Mouse (Mus musculus): ENCODE results near the gene Safb. TPM values are rescaled to one million over a fixed set of nuclear protein-coding genes. Genes with fewer than 3 reads are reported as not detected.
"Not testable (repeated sequence)": the region's sequence is repeated elsewhere in the genome, so short reads cannot be mapped to it uniquely, and the experiment has no call there.

Gene Safb
- total RNA-seq, 2 experiments from 2014 or later: 64.3 to 72.3 TPM

DNA sequence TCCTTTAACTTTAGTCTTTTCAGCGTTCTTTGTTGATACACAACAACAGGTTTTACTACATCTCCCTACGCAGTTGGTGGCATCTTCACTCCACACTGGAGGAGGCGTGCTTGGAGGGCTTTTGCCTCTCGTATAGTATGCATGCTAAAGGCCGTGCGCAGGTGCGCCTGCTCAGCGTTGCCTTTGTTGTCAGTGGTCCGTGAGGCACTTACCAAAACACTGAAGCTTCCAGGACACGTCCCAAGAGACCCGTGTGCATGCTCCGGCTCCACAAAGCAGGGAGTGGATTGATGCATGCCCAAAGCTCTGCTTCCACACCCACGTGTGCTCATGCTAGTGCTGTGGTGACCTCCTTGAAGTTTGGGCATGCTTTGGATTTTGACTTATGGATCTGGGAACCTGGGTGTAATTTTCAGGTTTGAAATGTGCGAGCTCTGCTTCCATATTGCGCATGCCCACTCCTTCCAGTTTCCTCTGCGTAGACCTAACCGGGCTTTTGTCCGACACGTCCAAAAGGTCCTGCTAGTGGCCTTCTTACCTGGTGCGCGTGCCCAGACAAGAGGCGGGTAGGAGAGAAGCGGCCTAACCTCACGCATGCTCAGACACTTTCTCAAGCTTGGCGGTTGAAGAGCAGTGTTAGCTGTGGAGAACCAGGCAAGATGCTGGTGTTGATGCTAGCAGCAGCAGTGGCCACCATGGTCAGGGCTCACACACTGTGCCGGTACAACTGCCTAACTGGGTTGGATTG, 43.1 kb downstream of the Safb start, which contains the start of gene Catsperd:
Gene Catsperd, plus strand, starts transcription at position 614 of the 748 bp plus-strand sequence.
- DNase-seq (ENCODE audit: low spot score): no peak
- intact Hi-C loops (cut with DNase I): no loop called here

DNA sequence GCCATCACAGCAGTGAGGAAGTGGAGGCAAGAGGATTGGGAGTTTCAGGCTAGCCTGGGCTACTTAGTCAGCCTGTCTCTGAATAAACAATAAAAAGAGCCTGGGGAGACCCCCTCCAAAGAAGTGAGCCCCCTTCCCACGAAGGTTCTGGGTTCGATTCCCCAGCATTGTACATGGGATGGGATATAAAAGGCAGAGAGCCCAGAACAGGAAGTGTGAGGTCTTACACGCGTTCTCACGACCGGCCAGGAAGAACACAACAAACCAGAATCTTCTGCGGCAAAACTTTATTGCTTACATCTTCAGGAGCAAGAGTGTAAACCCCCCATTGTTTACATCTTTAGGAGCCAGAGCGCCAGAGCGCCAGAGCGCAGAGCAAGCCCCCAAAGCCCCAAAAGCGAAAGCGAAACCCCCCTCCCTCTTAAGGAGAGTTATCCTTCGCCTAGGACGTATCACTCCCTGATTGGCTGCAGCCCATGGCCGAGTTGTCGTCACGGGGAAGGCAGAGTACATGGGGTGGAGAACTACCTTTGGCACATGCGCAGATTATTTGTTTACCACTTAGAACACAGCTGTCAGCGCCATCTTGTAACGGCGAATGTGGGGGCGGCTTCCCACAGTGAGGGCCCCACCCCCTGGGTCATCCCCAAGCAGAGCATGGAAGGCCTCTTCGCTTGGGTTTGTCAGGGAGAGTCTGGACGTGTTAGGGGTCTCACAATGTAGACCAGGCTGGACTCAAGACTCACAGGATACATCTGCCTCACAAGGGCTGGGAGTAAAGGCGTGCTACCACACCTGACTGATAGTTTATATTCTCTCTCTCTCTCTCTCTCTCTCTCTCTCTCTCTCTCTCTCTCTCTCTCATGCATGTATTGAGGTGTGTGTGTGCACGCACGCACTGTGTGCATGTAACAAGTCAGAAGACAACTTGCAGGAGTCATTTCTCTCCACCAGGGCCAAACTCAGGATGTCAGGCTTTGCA, 45.5 kb downstream of the Safb start:
- DNase-seq (ENCODE audit: low spot score); intact Hi-C loops (cut with DNase I): not testable (repeated sequence)

GRCm38 (mm10) chr17:56631807-56632206, 47.2 kb downstream of the Safb start:
- no peak for DNase-seq (ENCODE audit: low spot score)
- intact Hi-C loops (cut with DNase I): no loop called here

GRCm38 (mm10) chr17:56634023-56634422, 49.4 kb downstream of the Safb start:
- DNase-seq (ENCODE audit: low spot score): no peak

GRCm38 (mm10) chr17:56643237-56643636, 58.6 kb downstream of the Safb start:
- no peak for DNase-seq (ENCODE audit: low spot score)
- intact Hi-C loops (cut with DNase I): no loop called here

More at GRCm38 (mm10) chr17:56634023-56634422, 49.4 kb downstream of the Safb start:
- intact Hi-C loops (cut with DNase I): no loop called here

GRCm38 (mm10) chr17:56647546-56647945, 62.9 kb downstream of the Safb start:
- intact Hi-C loops (cut with DNase I): no loop called here
- DNase-seq (ENCODE audit: low spot score): no peak

DNA sequence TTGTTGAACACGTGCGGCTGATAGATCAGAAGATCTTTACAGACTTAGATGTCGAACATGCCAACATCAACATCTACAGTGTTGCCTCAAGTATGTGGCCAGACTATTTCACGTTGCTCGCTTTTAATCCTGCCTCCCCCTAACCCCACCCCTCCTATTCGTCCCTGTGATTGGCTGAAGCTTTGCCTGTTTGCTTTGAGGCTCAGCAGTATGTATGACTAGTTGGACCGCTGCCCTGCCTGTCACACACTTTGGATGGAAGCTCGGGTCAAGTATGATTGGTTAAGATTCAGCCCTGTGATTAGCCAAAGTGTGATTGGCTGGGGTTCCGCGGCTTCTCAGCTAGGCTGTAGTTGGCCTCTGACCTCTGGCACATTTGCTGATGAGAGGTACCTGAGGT, 67.2 kb downstream of the Safb start:
- DNase-seq (ENCODE audit: low spot score): no peak
- intact Hi-C loops (cut with DNase I): no loop called here

GRCm38 (mm10) chr17:56654771-56655170, 70.1 kb downstream of the Safb start:
- DNase-seq (ENCODE audit: low spot score): no peak
- intact Hi-C loops (cut with DNase I): no loop called here

- intact Hi-C loops (cut with DNase I): no loop called here
- no peak for DNase-seq (ENCODE audit: low spot score)
These were observed 70.7 kb downstream of the Safb start for GRCm38 (mm10) chr17:56655311-56655710.

Other genes with a start within 250 kb of the Safb start
- gene Ptprs, start 108.3 kb upstream of the Safb start, total RNA-seq (2021): 10 to 100 TPM; 42.2 to 52.2 TPM
- gene Znrf4, start 72.4 kb upstream of the Safb start, total RNA-seq (2021): not detected
- gene Gm20219, start 30.4 kb upstream of the Safb start, total RNA-seq (2021): under 1 TPM; 0.26 to 0.28 TPM
- gene Safb2, start 240 bp upstream of the Safb start, total RNA-seq (2021): 10 to 100 TPM; 40.4 to 44.0 TPM
- gene 2410015M20Rik, start 24.9 kb downstream of the Safb start, total RNA-seq (2021): 100 to 1,000 TPM; 343 to 364 TPM
- gene Rpl36, start 28.6 kb downstream of the Safb start, total RNA-seq (2021): 100 to 1,000 TPM; 692 to 724 TPM
- 100 to 1,000 TPM; 107 to 112 TPM for gene Lonp1, start 42.1 kb downstream of the Safb start, total RNA-seq (2021)
- gene Catsperd, start 43.3 kb downstream of the Safb start, total RNA-seq (2021): not detected
- 10 to 100 TPM; 35.7 to 37.5 TPM for gene Ranbp3, start 88.5 kb downstream of the Safb start, total RNA-seq (2021)
- 100 to 1,000 TPM; 913 to 934 TPM for gene Ndufa11, start 132.9 kb downstream of the Safb start, total RNA-seq (2021)
- 1 to 10 TPM; 5.0 to 5.2 TPM for gene Vmac, start 133.2 kb downstream of the Safb start, total RNA-seq (2021)
- gene Nrtn, start 172.7 kb downstream of the Safb start, total RNA-seq (2021): 10 to 100 TPM; 25.7 to 28.8 TPM
- gene Dus3l, start 179.9 kb downstream of the Safb start, total RNA-seq (2021): 10 to 100 TPM; 18.3 to 18.8 TPM
- gene Prr22, start 185.4 kb downstream of the Safb start, total RNA-seq (2021): under 1 TPM; 0.13 to 0.22 TPM
- 1 to 10 TPM; 3.2 to 4.6 TPM for gene Rfx2, start 246.2 kb downstream of the Safb start, total RNA-seq (2021)